Mouse (Mus musculus) stomach, embryonic 14.5 days (tissue): ENCODE measurements around the gene Tns3. TPM values are rescaled to one million over a fixed set of nuclear protein-coding genes. Genes with fewer than 3 reads are reported as not detected.

Source experiments
- ATAC-seq: fragments of 200-750 bp; cut with Nextera tagmentation; 2 replicates; pipeline ENCODE4 v1.8.0; 2017; ENCODE audit warnings: low read depth, moderate TSS enrichment; ENCODE audit not compliant: insufficient number of reproducible peaks, insufficient read depth, low FRiP score
- H3K27ac ChIP-seq: fragments of 300-500 bp; sonication (generic); 2 replicates; pipeline ENCODE4 v1.5.1; 2014; ENCODE audit warnings: mild to moderate bottlenecking, low read length, moderate library complexity, mixed read lengths
- H3K27me3 ChIP-seq: fragments of 300-500 bp; sonication (generic); 2 replicates; pipeline ENCODE4 v1.6.1; 2014; ENCODE audit warnings: low read length, control low read depth, mixed read lengths; ENCODE audit not compliant: control insufficient read depth, insufficient read depth
- H3K36me3 ChIP-seq: fragments of 300-500 bp; sonication (generic); 2 replicates; pipeline ENCODE4 v1.6.1; 2014; ENCODE audit warnings: mild to moderate bottlenecking, control low read depth, low read length, moderate library complexity, mixed read lengths; ENCODE audit not compliant: control insufficient read depth, insufficient read depth
- H3K4me1 ChIP-seq: fragments of 300-500 bp; sonication (generic); 2 replicates; pipeline ENCODE4 v1.6.1; 2014; ENCODE audit warnings: low read length, control low read depth, mixed read lengths; ENCODE audit not compliant: control insufficient read depth, insufficient read depth
- H3K4me2 ChIP-seq: fragments of 300-500 bp; sonication (generic); replicated peaks from 2 replicates; pipeline ENCODE4 v1.6.1; 2014; ENCODE audit warnings: low read depth, low read length, control low read depth
- H3K4me3 ChIP-seq: fragments of 300-500 bp; sonication (generic); 2 replicates; pipeline ENCODE4 v1.5.1; 2014; ENCODE audit warnings: low read depth, low read length, control low read depth
- H3K9ac ChIP-seq: fragments of 300-500 bp; sonication (generic); replicated peaks from 2 replicates; pipeline ENCODE4 v1.6.1; 2014; ENCODE audit warnings: low read depth, mild to moderate bottlenecking, control low read depth, low read length, moderate library complexity, mixed read lengths
- H3K9me3 ChIP-seq: fragments of 300-500 bp; sonication (generic); 2 replicates; pipeline ENCODE4 v1.6.1; 2016; ENCODE audit warnings: low read depth, low read length, control low read depth; ENCODE audit not compliant: control insufficient read depth
- WGBS: fragments of 180-500 bp; shearing (Covaris S2); extraction: QIAGEN DNeasy Blood & Tissue Kit; methylation state at CpG from one replicate; pipeline ENCODE4 v1.1.7; 2014; 5-methylcytosine and 5-hydroxymethylcytosine counted together
- polyA plus RNA-seq: library from polyadenylated mRNA; unstranded; fragments of >200 nt; fragmentation: Nextera tagmentation; extraction: Ambion mirVana; gene quantifications from 2 replicates; pipeline ENCODE4 v1.2.1, GENCODE M21; 2014

The Tns3 gene
- polyA plus RNA-seq, 1 experiment from 2014 or later: 31.2 TPM

DNA sequence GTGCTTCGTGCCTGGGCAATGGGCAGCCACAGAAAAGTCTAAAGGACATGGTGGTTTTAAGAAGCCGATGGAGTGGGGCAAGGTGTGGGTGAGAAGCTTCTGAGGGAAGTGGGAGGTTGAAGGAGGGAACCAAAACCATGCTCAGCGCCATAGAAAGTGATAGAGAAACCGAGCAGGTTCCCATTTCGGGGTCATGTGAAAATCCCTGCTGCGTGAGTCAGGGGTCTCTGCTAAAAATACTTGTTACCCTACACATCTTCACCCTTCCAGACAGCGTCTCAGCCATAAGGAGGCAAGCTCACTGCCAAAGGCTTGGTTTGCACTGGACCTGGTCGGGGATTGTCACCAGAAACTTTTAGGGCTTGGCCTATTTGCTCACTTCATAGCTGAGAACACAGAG, 24.6 kb upstream of the Tns3 start:
- no peak overlapping the region for H3K27ac ChIP-seq
- H3K36me3 ChIP-seq: no peaks in the 10 kb centered on the region
- H3K4me2 ChIP-seq: no peak overlapping the region
- no peak for ATAC-seq
- H3K9ac ChIP-seq: no peak overlapping the region
- WGBS: 91% methylated on average over 8 of the region's 8 CpGs
- H3K4me1 ChIP-seq: peaks cover 19% of the 10 kb centered on the region
- no peaks in the 10 kb centered on the region for H3K27me3 ChIP-seq
- no peaks in the 10 kb centered on the region for H3K9me3 ChIP-seq
- H3K4me3 ChIP-seq: no peak overlapping the region

- H3K27me3 ChIP-seq: no peaks in the 10 kb centered on the region
- no peaks in the 10 kb centered on the region for H3K9me3 ChIP-seq
- H3K27ac ChIP-seq: no peak overlapping the region
- no peak overlapping the region for H3K9ac ChIP-seq
- H3K4me3 ChIP-seq: no peak overlapping the region
- H3K4me2 ChIP-seq: no peak overlapping the region
- peaks cover 3% of the 10 kb centered on the region for H3K4me1 ChIP-seq
- ATAC-seq: no peak
- 74% methylated on average over 3 of the region's 3 CpGs for WGBS
- no peaks in the 10 kb centered on the region for H3K36me3 ChIP-seq
Observed at GRCm38 (mm10) chr11:8686501-8686900, 22.2 kb upstream of the Tns3 start.

DNA sequence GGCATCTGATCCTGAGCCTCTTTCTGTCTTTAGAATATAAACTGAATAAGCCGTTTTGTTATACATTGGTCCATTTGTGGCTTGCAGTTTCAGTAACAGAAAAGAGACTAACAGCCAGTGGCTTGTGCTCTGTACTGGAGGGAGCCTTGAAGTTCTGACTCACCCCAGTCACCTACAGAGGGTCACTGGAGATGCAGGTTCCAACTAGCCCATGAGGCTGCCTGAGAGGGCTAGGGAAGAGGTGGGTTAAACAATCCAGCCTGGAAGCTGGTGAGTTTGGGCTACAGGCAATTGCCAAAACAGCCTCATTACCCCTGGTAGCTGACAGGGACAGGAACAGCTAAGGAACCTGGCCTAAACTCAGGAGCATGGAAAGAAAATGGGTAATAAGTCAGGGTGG, 21.7 kb upstream of the Tns3 start:
- Histone ChIP-seq H3K4me3 (no peak overlapping the region), H3K27ac (no peak overlapping the region), H3K4me1 (peaks cover 7% of the 10 kb centered on the region), H3K36me3 (no peaks in the 10 kb centered on the region), H3K9me3 (no peaks in the 10 kb centered on the region), H3K9ac (no peak overlapping the region), H3K27me3 (no peaks in the 10 kb centered on the region), H3K4me2 (no peak overlapping the region)
- ATAC-seq: no peak
- WGBS: 70% methylated on average over 1 of the region's 1 CpGs

GRCm38 (mm10) chr11:8685195-8685594, 20.9 kb upstream of the Tns3 start:
- Histone ChIP-seq H3K36me3 (no peaks in the 10 kb centered on the region), H3K9ac (no peak overlapping the region), H3K4me1 (peaks cover 14% of the 10 kb centered on the region), H3K27ac (no peak overlapping the region), H3K4me3 (no peak overlapping the region), H3K27me3 (no peaks in the 10 kb centered on the region), H3K9me3 (no peaks in the 10 kb centered on the region), H3K4me2 (no peak overlapping the region)
- ATAC-seq: no peak
- 57% methylated on average over 3 of the region's 3 CpGs for WGBS

DNA sequence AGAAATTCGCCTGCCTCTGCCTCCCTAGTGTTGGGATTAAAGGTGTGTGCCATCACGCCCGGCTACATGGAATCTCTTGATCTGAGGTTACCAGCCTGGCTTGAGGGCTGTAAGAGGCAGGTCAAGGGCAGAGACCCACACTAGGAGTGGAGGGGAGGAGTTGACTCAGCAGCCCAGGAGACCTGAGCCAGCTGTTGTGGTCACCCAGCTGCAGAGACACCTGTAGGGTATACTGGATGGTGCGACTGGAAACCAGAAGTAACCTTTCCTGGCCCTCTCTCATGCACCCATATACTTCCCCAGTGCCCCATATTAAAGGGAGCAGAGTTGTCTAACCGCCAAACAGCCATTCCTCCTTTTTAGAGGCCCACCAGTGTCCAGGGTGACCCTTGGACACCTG, 19.9 kb upstream of the Tns3 start:
- Histone ChIP-seq H3K4me3 (no peak overlapping the region), H3K9me3 (no peaks in the 10 kb centered on the region), H3K9ac (no peak overlapping the region), H3K27ac (no peak overlapping the region), H3K4me2 (no peak overlapping the region), H3K36me3 (no peaks in the 10 kb centered on the region), H3K27me3 (no peaks in the 10 kb centered on the region), H3K4me1 (peaks cover 14% of the 10 kb centered on the region)
- no peak for ATAC-seq
- 91% methylated on average over 5 of the region's 5 CpGs for WGBS

DNA sequence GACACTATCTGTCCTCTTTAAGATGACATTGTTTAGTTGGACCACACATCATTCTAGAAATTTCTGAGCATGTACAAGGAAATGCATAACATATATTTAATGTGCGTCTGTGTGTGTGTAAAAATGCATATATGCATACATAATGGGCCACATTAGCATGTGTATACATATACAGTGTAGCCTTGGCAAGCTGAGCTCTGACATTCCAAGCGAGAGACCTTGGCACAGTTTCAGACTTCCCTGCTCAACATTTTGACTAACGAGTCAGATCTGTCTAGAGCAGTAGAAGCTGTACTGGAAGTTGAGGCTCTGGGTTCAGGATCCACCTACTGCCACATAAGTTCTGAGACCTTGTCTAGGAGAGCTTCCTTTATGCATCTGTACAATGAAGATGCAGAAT, 17.0 kb upstream of the Tns3 start:
- Histone ChIP-seq H3K4me1 (peaks cover 14% of the 10 kb centered on the region), H3K4me2 (no peak overlapping the region), H3K36me3 (no peaks in the 10 kb centered on the region), H3K4me3 (no peak overlapping the region), H3K9ac (no peak overlapping the region), H3K27me3 (no peaks in the 10 kb centered on the region), H3K9me3 (no peaks in the 10 kb centered on the region), H3K27ac (peak overlapping the region; percentile 62; the same call in 1 of the 2 replicates)
- WGBS: 49% methylated on average over 3 of the region's 3 CpGs
- no peak for ATAC-seq

GRCm38 (mm10) chr11:8680650-8681049, 16.3 kb upstream of the Tns3 start:
- H3K27me3 ChIP-seq: no peaks in the 10 kb centered on the region

GRCm38 (mm10) chr11:8679221-8679620, 14.9 kb upstream of the Tns3 start:
- Histone ChIP-seq H3K9me3 (no peaks in the 10 kb centered on the region), H3K4me1 (peaks cover 22% of the 10 kb centered on the region), H3K9ac (no peak overlapping the region), H3K27me3 (no peaks in the 10 kb centered on the region), H3K36me3 (no peaks in the 10 kb centered on the region), H3K4me3 (no peak overlapping the region), H3K27ac (no peak overlapping the region), H3K4me2 (no peak overlapping the region)
- ATAC-seq: no peak
- 71% methylated on average over 5 of the region's 5 CpGs for WGBS

More at GRCm38 (mm10) chr11:8680650-8681049, 16.3 kb upstream of the Tns3 start:
- no peak overlapping the region for H3K4me3 ChIP-seq
- peaks cover 14% of the 10 kb centered on the region for H3K4me1 ChIP-seq
- no peaks in the 10 kb centered on the region for H3K36me3 ChIP-seq
- no peak overlapping the region for H3K9ac ChIP-seq
- ATAC-seq: no peak
- WGBS: 19% methylated on average over 7 of the region's 7 CpGs
- no peaks in the 10 kb centered on the region for H3K9me3 ChIP-seq
- no peak overlapping the region for H3K4me2 ChIP-seq
- peak overlapping the region; percentile 62; the same call in 1 of the 2 replicates for H3K27ac ChIP-seq

- H3K9ac ChIP-seq: no peak overlapping the region
- no peak for ATAC-seq
- H3K36me3 ChIP-seq: no peaks in the 10 kb centered on the region
- no peaks in the 10 kb centered on the region for H3K9me3 ChIP-seq
- no peak overlapping the region for H3K4me2 ChIP-seq
- H3K27me3 ChIP-seq: no peaks in the 10 kb centered on the region
- no peak overlapping the region for H3K27ac ChIP-seq
- H3K4me1 ChIP-seq: peaks cover 22% of the 10 kb centered on the region
- WGBS: 81% methylated on average over 12 of the region's 12 CpGs
- H3K4me3 ChIP-seq: no peak overlapping the region
Observed at GRCm38 (mm10) chr11:8678260-8678995, 14.1 kb upstream of the Tns3 start.
